Mouse (Mus musculus): Measurements from ENCODE around the gene Sez6l2. TPM values are rescaled to one million over a fixed set of nuclear protein-coding genes. Genes with fewer than 3 reads are reported as not detected.

Sez6l2 gene
- total RNA-seq, 2 experiments from 2014 or later, result 411 to 438 TPM

GRCm38 (mm10) chr7:127004122-127004875 lies 53.9 kb downstream of the Sez6l2 start:
- no peak for DNase-seq (ENCODE audit: extremely low spot score in 1 of 2, low spot score in 1 of 2)

GRCm38 (mm10) chr7:127007313-127008024 lies 57.1 kb downstream of the Sez6l2 start:
- no peak for DNase-seq (ENCODE audit: extremely low spot score in 1 of 2, low spot score in 1 of 2)

GRCm38 (mm10) chr7:127008239-127009019 lies 58.1 kb downstream of the Sez6l2 start:
- peak; percentile 64 to 67 for DNase-seq (ENCODE audit: extremely low spot score in 1 of 2, low spot score in 1 of 2)

DNA sequence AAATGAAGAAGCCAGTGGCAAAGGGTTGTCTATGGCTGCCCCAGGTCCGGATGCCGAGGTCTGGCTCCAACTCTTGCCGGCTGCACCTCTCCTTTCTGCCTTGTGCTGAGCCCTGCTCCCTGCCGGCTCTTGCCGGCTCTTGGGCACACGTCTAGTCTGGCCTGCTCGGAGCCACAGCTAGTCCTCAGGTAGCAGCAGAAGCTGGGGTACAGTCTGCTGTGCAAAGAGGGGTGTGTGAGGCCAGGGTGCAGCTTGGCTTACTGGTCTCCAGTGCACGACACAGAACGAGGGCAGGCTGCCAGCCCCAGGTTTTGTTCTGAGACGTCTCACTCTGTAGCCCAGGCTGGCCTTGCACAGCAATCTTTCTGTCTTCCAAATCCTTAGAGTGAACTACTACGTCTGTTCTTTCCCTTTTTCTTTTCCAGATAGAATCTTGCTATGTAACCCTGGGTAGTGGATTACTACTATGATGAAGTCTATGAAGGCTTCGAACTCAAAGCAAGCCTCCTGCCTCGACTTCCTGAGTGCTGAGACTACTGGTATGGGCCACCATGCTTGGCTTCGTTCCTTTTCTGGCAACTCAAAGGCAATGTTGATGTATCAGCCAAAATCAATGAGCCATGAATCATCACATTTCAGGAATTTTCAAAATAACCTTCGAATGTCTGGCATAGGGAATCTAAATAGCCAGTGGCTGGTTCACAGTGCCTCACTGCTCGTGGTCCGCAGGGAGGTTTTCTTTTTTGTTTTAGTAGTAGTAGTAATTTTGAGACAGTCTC lies 59.1 kb downstream of the Sez6l2 start:
- DNase-seq (ENCODE audit: extremely low spot score in 1 of 2, low spot score in 1 of 2), result no peak

DNA sequence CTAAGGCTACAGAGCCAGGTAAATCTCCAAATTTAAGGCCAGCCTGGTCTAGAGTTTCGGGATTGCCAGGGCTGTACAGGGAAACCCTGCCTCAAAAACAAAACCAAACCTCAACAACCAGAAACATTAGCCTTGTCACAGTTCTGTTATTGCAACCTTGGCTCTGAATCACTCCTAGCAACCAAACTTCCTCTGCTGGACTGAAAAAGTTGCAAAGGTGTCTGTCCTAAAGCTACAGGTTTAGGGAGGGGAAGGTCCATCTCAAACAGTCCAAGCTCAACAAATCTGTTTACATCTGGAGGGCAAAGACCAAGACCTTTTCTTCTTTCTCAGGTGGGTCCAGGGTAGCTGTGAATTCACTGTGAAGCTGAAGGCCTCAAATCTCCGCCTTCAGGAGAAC lies 60.7 kb downstream of the Sez6l2 start:
- no peak for DNase-seq (ENCODE audit: extremely low spot score in 1 of 2, low spot score in 1 of 2)

- no peak for DNase-seq (ENCODE audit: extremely low spot score in 1 of 2, low spot score in 1 of 2)
These were observed 61.4 kb downstream of the Sez6l2 start for GRCm38 (mm10) chr7:127011717-127012116.

DNA sequence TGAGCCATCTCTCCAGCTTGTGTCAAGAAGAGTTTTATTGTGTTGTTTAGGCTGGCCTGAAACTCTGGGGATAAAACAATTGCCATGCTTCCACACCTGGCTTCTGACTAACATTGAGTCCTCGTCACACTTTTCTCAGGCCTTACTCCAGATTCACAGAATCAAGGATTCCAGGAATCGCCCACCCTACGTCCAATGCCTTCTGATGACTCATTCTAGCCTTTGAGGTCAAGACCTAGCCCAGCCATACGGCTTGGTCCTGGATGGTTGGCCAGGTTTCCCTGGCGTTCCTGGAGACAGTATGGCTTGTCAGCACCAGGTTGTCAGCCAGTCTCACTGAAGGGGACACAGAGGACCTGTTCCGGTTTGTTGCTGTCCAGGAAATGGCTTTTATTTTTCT lies 62.0 kb downstream of the Sez6l2 start:
- no peak for DNase-seq (ENCODE audit: extremely low spot score in 1 of 2, low spot score in 1 of 2)

GRCm38 (mm10) chr7:127012845-127013244 lies 62.5 kb downstream of the Sez6l2 start:
- DNase-seq (ENCODE audit: extremely low spot score in 1 of 2, low spot score in 1 of 2), result no peak

GRCm38 (mm10) chr7:127013385-127013784 lies 63.0 kb downstream of the Sez6l2 start:
- no peak for DNase-seq (ENCODE audit: extremely low spot score in 1 of 2, low spot score in 1 of 2)

- no peak for DNase-seq (ENCODE audit: extremely low spot score in 1 of 2, low spot score in 1 of 2)
These were observed 64.0 kb downstream of the Sez6l2 start, which contains the start of gene Mvp for GRCm38 (mm10) chr7:127014320-127014719. TSS of gene Mvp (minus strand) at chr7:127014621.

GRCm38 (mm10) chr7:127014993-127015392 lies 64.6 kb downstream of the Sez6l2 start:
- no peak for DNase-seq (ENCODE audit: extremely low spot score in 1 of 2, low spot score in 1 of 2)

GRCm38 (mm10) chr7:127016081-127016480 lies 65.7 kb downstream of the Sez6l2 start:
- DNase-seq (ENCODE audit: extremely low spot score in 1 of 2, low spot score in 1 of 2), result no peak

DNA sequence TGATC lies 65.9 kb downstream of the Sez6l2 start, which contains the start of gene Pagr1b:
Gene Pagr1b (minus strand): TSS at position 4 of the 5 bp plus-strand sequence.
- no peak for DNase-seq (ENCODE audit: extremely low spot score in 1 of 2, low spot score in 1 of 2)

GRCm38 (mm10) chr7:127016486-127016938 lies 66.1 kb downstream of the Sez6l2 start:
- peak in 1 of 2 experiments; percentile 54 for DNase-seq (ENCODE audit: extremely low spot score in 1 of 2, low spot score in 1 of 2)

DNA sequence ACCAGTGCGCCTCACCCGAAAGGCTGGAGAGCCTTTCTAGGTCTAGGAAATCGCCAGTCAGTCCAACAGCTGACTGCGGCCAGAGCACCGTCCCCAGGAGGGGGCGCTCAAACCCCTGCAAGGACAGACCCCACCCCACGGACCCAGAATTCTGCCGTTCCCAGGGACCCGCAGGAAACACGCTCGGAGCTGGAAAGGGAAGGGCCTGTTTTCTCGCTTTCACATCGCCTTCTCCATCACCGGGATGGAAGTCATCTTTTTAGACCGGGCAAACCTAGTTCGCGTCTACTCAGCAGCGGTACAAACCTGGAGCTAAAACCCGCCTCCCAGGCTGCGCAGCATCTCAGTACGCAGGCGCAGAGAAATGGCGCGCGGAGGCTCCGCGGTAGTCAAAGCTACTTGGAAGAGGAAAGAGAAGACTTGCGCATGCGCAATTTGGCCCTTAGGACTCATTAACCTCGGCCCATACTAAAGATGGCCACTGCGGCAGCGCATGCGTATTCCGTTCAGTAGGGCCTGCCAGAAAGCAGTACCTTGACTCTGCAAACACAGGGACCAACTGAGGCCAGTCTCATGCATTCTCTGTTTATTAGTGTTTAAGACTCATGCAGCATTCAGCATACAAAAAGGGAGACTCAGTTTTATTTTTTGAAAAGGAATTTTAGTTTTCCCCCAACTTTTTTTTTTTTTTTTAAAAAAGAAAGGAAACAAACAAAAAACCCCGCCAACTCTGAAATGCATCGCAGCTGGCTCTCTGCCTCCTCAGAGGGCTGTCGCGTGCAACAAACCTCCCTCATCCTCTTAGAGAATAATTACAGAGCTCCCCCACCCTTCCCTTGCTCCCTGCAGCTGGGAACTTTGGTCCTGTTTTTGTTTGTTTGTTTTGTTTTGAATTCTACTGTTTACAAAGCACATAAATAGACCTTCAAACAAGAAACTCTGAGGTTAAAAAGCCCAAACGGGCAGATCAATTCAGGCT lies 66.9 kb downstream of the Sez6l2 start, which contains the start of gene Pagr1a:
Gene Pagr1a (minus strand): TSS at position 382 of the 979 bp plus-strand sequence.
- peak; percentile 95 to 96 for DNase-seq (ENCODE audit: extremely low spot score in 1 of 2, low spot score in 1 of 2)

- no peak for DNase-seq (ENCODE audit: extremely low spot score in 1 of 2, low spot score in 1 of 2)
These were observed 67.6 kb downstream of the Sez6l2 start for GRCm38 (mm10) chr7:127017950-127018345.

- no peak for DNase-seq (ENCODE audit: extremely low spot score in 1 of 2, low spot score in 1 of 2)
These were observed 68.3 kb downstream of the Sez6l2 start for GRCm38 (mm10) chr7:127018416-127019305.

- DNase-seq (ENCODE audit: extremely low spot score in 1 of 2, low spot score in 1 of 2), result no peak
These were observed 69.1 kb downstream of the Sez6l2 start for GRCm38 (mm10) chr7:127019306-127019960.

All from layer of hippocampus, postnatal 25 days (tissue).